Mouse (Mus musculus) intestine, postnatal 0 days (tissue): ENCODE data around the gene Nkx2-4. TPM values are rescaled to one million over a fixed set of nuclear protein-coding genes. Genes with fewer than 3 reads are reported as not detected.

Experiments used
- ATAC-seq: fragments of 200-750 bp; cut with Nextera tagmentation; 2 replicates; pipeline ENCODE4 v1.8.0; 2017; ENCODE audit warnings: mild to moderate bottlenecking, moderate TSS enrichment, moderate library complexity
- H3K27ac ChIP-seq: fragments of 300-500 bp; sonication (generic); 2 replicates; pipeline ENCODE4 v1.5.1; 2014; ENCODE audit warnings: mild to moderate bottlenecking, low read depth, low read length, moderate library complexity
- H3K27me3 ChIP-seq: fragments of 300-500 bp; sonication (generic); replicated peaks from 2 replicates; pipeline ENCODE4 v1.6.1; 2014; ENCODE audit warnings: low read length, mixed read lengths; ENCODE audit not compliant: control insufficient read depth, insufficient read depth
- H3K36me3 ChIP-seq: fragments of 300-500 bp; sonication (generic); 2 replicates; pipeline ENCODE4 v1.6.1; 2014; ENCODE audit warnings: mild to moderate bottlenecking, moderate library complexity; ENCODE audit not compliant: control insufficient read depth, insufficient read depth
- H3K4me1 ChIP-seq: fragments of 300-500 bp; sonication (generic); replicated peaks from 2 replicates; pipeline ENCODE4 v1.6.1; 2014; ENCODE audit warnings: antibody characterized with exemption, low read length, mixed read lengths; ENCODE audit not compliant: control insufficient read depth, insufficient read depth
- H3K4me2 ChIP-seq: fragments of 300-500 bp; sonication (generic); replicated peaks from 2 replicates; pipeline ENCODE4 v1.6.1; 2014; ENCODE audit warnings: low read depth, mild to moderate bottlenecking, moderate library complexity
- H3K4me3 ChIP-seq: fragments of 300-500 bp; sonication (generic); 2 replicates; pipeline ENCODE4 v1.5.1; 2014; ENCODE audit warnings: low read depth, low read length
- H3K9ac ChIP-seq: fragments of 300-500 bp; sonication (generic); 2 replicates; pipeline ENCODE4 v1.6.1; 2014; ENCODE audit warnings: mild to moderate bottlenecking, low read depth, low read length
- H3K9me3 ChIP-seq: fragments of 300-500 bp; sonication (generic); 2 replicates; pipeline ENCODE4 v1.6.1; 2016; ENCODE audit warnings: mixed run types; ENCODE audit not compliant: control insufficient read depth
- CTCF ChIP-seq: sonication (generic); IDR thresholded peaks from 2 replicates; pipeline ENCODE4 v1.5.1; 2016; ENCODE audit warnings: low read depth, mild to moderate bottlenecking, control low read depth, antibody characterized with exemption, moderate library complexity
- WGBS: fragments of 180-500 bp; shearing (Covaris S2); extraction: QIAGEN DNeasy Blood & Tissue Kit; methylation state at CpG from one replicate; pipeline ENCODE4 v1.1.7; 2014; 5-methylcytosine and 5-hydroxymethylcytosine counted together
- polyA plus RNA-seq: library from polyadenylated mRNA; unstranded; fragments of >200 nt; fragmentation: Nextera tagmentation; extraction: Ambion mirVana; gene quantifications from 2 replicates; pipeline ENCODE4 v1.2.1, GENCODE M21; 2015

Gene Nkx2-4
- polyA plus RNA-seq, 1 experiment from 2014 or later, result not detected

- H3K27ac ChIP-seq, result no peak overlapping the region
- 94% methylated on average over 1 of the region's 1 CpGs for WGBS
These were observed 17.6 kb downstream of the Nkx2-4 start for GRCm38 (mm10) chr2:147067480-147068246.

GRCm38 (mm10) chr2:147053229-147053892 is 31.9 kb downstream of the Nkx2-4 start:
- Histone ChIP-seq H3K36me3 (peaks cover 48% of the 10 kb centered on the region), H3K9ac (no peak overlapping the region), H3K9me3 (no peaks in the 10 kb centered on the region), H3K4me1 (no peaks in the 10 kb centered on the region; the same call in 1 of the 2 replicates), H3K4me2 (no peak overlapping the region), H3K4me3 (no peak overlapping the region), H3K27ac (no peak overlapping the region; the same call in 1 of the 2 replicates), H3K27me3 (no peaks in the 10 kb centered on the region)
- no peak for TF ChIP-seq CTCF
- ATAC-seq, result peak; percentile 87
- 50% methylated on average over 2 of the region's 2 CpGs for WGBS

More at GRCm38 (mm10) chr2:147067480-147068246, 17.6 kb downstream of the Nkx2-4 start:
- no peak for TF ChIP-seq CTCF
- H3K9ac ChIP-seq, result no peak overlapping the region
- H3K27me3 ChIP-seq, result no peaks in the 10 kb centered on the region
- H3K4me3 ChIP-seq, result no peak overlapping the region
- H3K4me2 ChIP-seq, result no peak overlapping the region
- H3K9me3 ChIP-seq, result no peaks in the 10 kb centered on the region
- peaks cover 23% of the 10 kb centered on the region for H3K36me3 ChIP-seq
- no peaks in the 10 kb centered on the region for H3K4me1 ChIP-seq
- ATAC-seq, result no peak

GRCm38 (mm10) chr2:147047051-147047450 is 38.2 kb downstream of the Nkx2-4 start:
- no peak overlapping the region for H3K4me2 ChIP-seq
- H3K4me3 ChIP-seq, result no peak overlapping the region
- H3K36me3 ChIP-seq, result peaks cover 42% of the 10 kb centered on the region
- H3K27ac ChIP-seq, result no peak overlapping the region
- H3K9me3 ChIP-seq, result no peaks in the 10 kb centered on the region
- TF ChIP-seq CTCF, result no peak
- no peaks in the 10 kb centered on the region for H3K27me3 ChIP-seq
- no peak for ATAC-seq
- H3K4me1 ChIP-seq, result no peaks in the 10 kb centered on the region
- no peak overlapping the region for H3K9ac ChIP-seq
- 80% methylated on average over 3 of the region's 3 CpGs for WGBS

- no peak for ATAC-seq
These were observed 49.4 kb downstream of the Nkx2-4 start for GRCm38 (mm10) chr2:147035864-147036263.

More at GRCm38 (mm10) chr2:147035864-147036263, 49.4 kb downstream of the Nkx2-4 start:
- Histone ChIP-seq H3K4me1 (no peaks in the 10 kb centered on the region), H3K9me3 (no peaks in the 10 kb centered on the region), H3K9ac (no peak overlapping the region), H3K27me3 (no peaks in the 10 kb centered on the region), H3K4me3 (no peak overlapping the region), H3K36me3 (peaks cover 54% of the 10 kb centered on the region), H3K27ac (no peak overlapping the region), H3K4me2 (no peak overlapping the region)
- TF ChIP-seq CTCF, result no peak
- 70% methylated on average over 2 of the region's 2 CpGs for WGBS

Other genes with a start within 250 kb of the Nkx2-4 start
- gene Kiz, start 229.6 kb downstream of the Nkx2-4 start, polyA plus RNA-seq, result 9.3 and 9.8 TPM in 2 replicates
- gene Xrn2, start 72.4 kb downstream of the Nkx2-4 start, polyA plus RNA-seq, result 46.4 and 50.0 TPM in 2 replicates
- gene Nkx2-2, start 108.8 kb upstream of the Nkx2-4 start, polyA plus RNA-seq, result 1.3 and 1.4 TPM in 2 replicates